Mouse (Mus musculus) limb, embryonic 14.5 days (tissue): ENCODE measurements around the gene Ube4b. TPM values are rescaled to one million over a fixed set of nuclear protein-coding genes. Genes with fewer than 3 reads are reported as not detected.
A peak's percentile ranks its signal among the peaks of the same experiment; 100 is the strongest.

Experiments used
- ATAC-seq: fragments of 200-750 bp; cut with Nextera tagmentation; 2 replicates; pipeline ENCODE4 v1.8.0; 2017; ENCODE audit warnings: low read depth, moderate number of reproducible peaks, moderate TSS enrichment; ENCODE audit not compliant: low FRiP score
- DNase-seq: peaks from one replicate; pipeline ENCODE4 v3.0.0-alpha.2; 2015; ENCODE audit warnings: low spot score
- H3K27ac ChIP-seq: fragments of 300-500 bp; sonication (generic); replicated peaks from 2 replicates; pipeline ENCODE4 v1.5.1; 2014; ENCODE audit warnings: low read depth, mild to moderate bottlenecking, low read length, moderate library complexity, mixed read lengths
- H3K27me3 ChIP-seq: fragments of 300-500 bp; sonication (generic); 2 replicates; pipeline ENCODE4 v1.6.1; 2014; ENCODE audit warnings: low read length, mixed read lengths; ENCODE audit not compliant: control insufficient read depth, insufficient read depth
- H3K36me3 ChIP-seq: fragments of 300-500 bp; sonication (generic); 2 replicates; pipeline ENCODE4 v1.6.1; 2014; ENCODE audit warnings: mild to moderate bottlenecking, low read length, moderate library complexity, mixed read lengths; ENCODE audit not compliant: control insufficient read depth, insufficient read depth
- H3K4me1 ChIP-seq: fragments of 300-500 bp; sonication (generic); 2 replicates; pipeline ENCODE4 v1.6.1; 2014; ENCODE audit warnings: antibody characterized with exemption, low read length, mixed read lengths; ENCODE audit not compliant: control insufficient read depth, insufficient read depth
- H3K4me2 ChIP-seq: fragments of 300-500 bp; sonication (generic); replicated peaks from 2 replicates; pipeline ENCODE4 v1.6.1; 2014; ENCODE audit warnings: low read depth, mild to moderate bottlenecking, low read length, moderate library complexity; ENCODE audit not compliant: severe bottlenecking
- H3K4me3 ChIP-seq: fragments of 300-500 bp; sonication (generic); replicated peaks from 2 replicates; pipeline ENCODE4 v1.5.1; 2014; ENCODE audit warnings: low read length
- H3K9ac ChIP-seq: fragments of 300-500 bp; sonication (generic); 2 replicates; pipeline ENCODE4 v1.6.1; 2014; ENCODE audit warnings: mild to moderate bottlenecking, low read depth, low read length, moderate library complexity; ENCODE audit not compliant: severe bottlenecking
- H3K9me3 ChIP-seq: fragments of 300-500 bp; sonication (generic); 2 replicates; pipeline ENCODE4 v1.6.1; 2016; ENCODE audit warnings: low read length; ENCODE audit not compliant: control insufficient read depth
- POLR2A ChIP-seq: fragments of 200-500 bp; IDR thresholded peaks from 2 replicates; pipeline ENCODE4 v1.8.0; 2012; ENCODE audit warnings: inconsistent platforms, mild to moderate bottlenecking, moderate library complexity, borderline replicate concordance; ENCODE audit not compliant: insufficient read depth, insufficient read length; ENCODE audit errors: extremely low read depth
- WGBS: fragments of 180-500 bp; shearing (Covaris S2); extraction: QIAGEN DNeasy Blood & Tissue Kit; methylation state at CpG from one replicate; pipeline ENCODE4 v1.1.7; 2014; 5-methylcytosine and 5-hydroxymethylcytosine counted together
- polyA plus RNA-seq, 2 experiments: library from polyadenylated mRNA; depleted of rRNA in 1 of 2; stranded (reverse) in 1 of 2; unstranded in 1 of 2; fragments of >200 nt; fragmentation: Nextera tagmentation in 1 of 2; extraction: Ambion mirVana in 1 of 2; gene quantifications; 2 replicates each; pipeline versions ENCODE4 v1.2.1 to v1.2.3; 2012 to 2014

The Ube4b gene
- polyA plus RNA-seq, 2 experiments, result 39.8 to 82.1 TPM

GRCm38 (mm10) chr4:149416417-149416816 lies 10.1 kb downstream of the Ube4b start:
- H3K9ac ChIP-seq, result no peak overlapping the region
- ATAC-seq (no peak), DNase-seq (no peak)
- H3K27me3 ChIP-seq, result no peaks in the 10 kb centered on the region
- H3K36me3 ChIP-seq, result peaks cover 2% of the 10 kb centered on the region; the same call in 1 of the 2 replicates
- peak overlapping the region; percentile 23; the same call in 1 of the 2 replicates for H3K4me2 ChIP-seq
- H3K4me1 ChIP-seq, result peaks cover 32% of the 10 kb centered on the region
- H3K9me3 ChIP-seq, result no peaks in the 10 kb centered on the region
- 45% methylated on average over 10 of the region's 10 CpGs for WGBS
- H3K27ac ChIP-seq, result peak overlapping the region; percentile 61
- TF ChIP-seq POLR2A, result no peak
- H3K4me3 ChIP-seq, result no peak overlapping the region

DNA sequence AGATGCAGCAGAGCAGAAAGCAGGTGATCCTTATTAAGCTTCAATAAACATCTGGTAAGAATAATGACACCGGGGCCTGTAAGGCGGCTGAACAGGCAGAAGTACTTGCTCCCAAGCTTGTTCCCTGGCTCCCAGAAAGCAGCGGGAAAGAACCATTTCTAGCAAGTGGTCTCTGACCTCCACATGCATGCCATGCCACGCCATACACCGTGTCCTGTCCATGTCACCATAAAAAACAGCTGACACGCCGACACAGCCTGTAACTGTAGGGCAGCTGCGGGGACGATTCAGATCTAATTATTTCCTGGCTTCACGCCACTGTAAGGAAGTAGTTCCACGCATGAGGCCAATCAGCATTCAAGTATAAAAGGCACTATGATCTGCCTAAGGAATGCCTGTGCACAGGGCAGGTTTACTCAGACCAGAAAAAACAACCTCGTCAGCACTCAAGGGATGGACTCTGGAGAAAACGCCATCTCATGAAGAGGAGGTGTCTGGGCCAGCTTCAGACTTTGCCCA lies 10.8 kb downstream of the Ube4b start:
- H3K36me3 ChIP-seq, result peaks cover 2% of the 10 kb centered on the region
- no peaks in the 10 kb centered on the region for H3K27me3 ChIP-seq
- H3K4me1 ChIP-seq, result peaks cover 32% of the 10 kb centered on the region
- 10% methylated on average over 13 of the region's 13 CpGs for WGBS
- DNase-seq (peak; percentile 57), ATAC-seq (peak; percentile 61)
- no peak overlapping the region for H3K9ac ChIP-seq
- no peak for TF ChIP-seq POLR2A
- H3K4me2 ChIP-seq, result peak overlapping the region; percentile 23
- peak overlapping the region; percentile 61 for H3K27ac ChIP-seq
- no peaks in the 10 kb centered on the region for H3K9me3 ChIP-seq
- no peak overlapping the region for H3K4me3 ChIP-seq

DNA sequence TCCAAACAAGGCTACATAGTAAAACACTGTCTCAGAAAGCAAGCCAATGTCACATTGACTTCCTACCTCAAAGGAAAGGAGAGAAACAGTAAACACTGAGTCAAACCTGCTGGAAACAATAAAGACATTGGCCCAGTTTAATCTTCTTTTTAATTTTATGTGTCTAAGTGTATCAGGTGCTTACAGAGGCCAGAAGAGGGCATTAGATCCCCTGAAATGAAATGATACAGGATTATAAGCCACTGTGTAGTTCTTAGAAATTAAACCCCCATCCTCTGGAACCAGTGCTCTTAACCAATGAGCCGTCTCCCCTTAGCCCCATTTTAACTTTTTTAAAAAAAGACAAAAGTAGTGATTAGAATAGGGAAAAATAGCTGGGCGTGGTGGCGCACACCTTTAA lies 12.3 kb downstream of the Ube4b start:
- ATAC-seq, result no peak
- no peak overlapping the region for H3K4me3 ChIP-seq
- WGBS, result 90% methylated on average over 3 of the region's 3 CpGs

DNA sequence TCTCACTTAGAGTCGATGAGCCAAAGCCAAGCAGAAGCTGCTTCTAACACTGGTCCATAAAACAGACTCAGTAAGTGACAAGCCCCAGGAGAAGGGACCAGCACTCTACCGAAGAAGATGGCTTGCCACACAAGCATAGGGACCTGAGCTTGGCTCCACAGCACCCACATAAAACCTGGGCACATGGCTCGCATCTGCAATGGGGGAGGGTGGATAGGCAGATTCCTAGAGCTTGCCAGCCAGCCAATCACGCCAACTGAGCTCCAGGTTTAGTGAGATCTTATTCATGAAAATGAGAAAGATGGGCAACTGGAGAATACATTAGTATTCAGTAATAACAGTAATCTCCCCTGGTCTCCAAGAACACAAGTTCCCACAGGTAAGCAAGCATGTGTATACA lies 16.8 kb downstream of the Ube4b start:
- Histone ChIP-seq H3K4me2 (no peak overlapping the region), H3K36me3 (peaks cover 6% of the 10 kb centered on the region), H3K4me3 (no peak overlapping the region), H3K9me3 (no peaks in the 10 kb centered on the region), H3K9ac (no peak overlapping the region), H3K27ac (no peak overlapping the region), H3K27me3 (no peaks in the 10 kb centered on the region), H3K4me1 (peaks cover 4% of the 10 kb centered on the region)
- DNase-seq (no peak), ATAC-seq (no peak)
- TF ChIP-seq POLR2A, result no peak
- WGBS, result 85% methylated on average over 4 of the region's 4 CpGs

More for the DNA sequence above, 12.3 kb downstream of the Ube4b start:
- no peak overlapping the region for H3K27ac ChIP-seq
- H3K36me3 ChIP-seq, result no peaks in the 10 kb centered on the region; the same call in none of the 2 replicates
- H3K4me2 ChIP-seq, result no peak overlapping the region
- peaks cover 32% of the 10 kb centered on the region for H3K4me1 ChIP-seq
- H3K9ac ChIP-seq, result no peak overlapping the region
- no peak for TF ChIP-seq POLR2A
- H3K9me3 ChIP-seq, result no peaks in the 10 kb centered on the region
- DNase-seq, result no peak
- H3K27me3 ChIP-seq, result no peaks in the 10 kb centered on the region

- H3K9me3 ChIP-seq, result no peaks in the 10 kb centered on the region
- DNase-seq (no peak), ATAC-seq (no peak)
- H3K9ac ChIP-seq, result no peak overlapping the region
- peaks cover 15% of the 10 kb centered on the region for H3K4me1 ChIP-seq
- H3K27me3 ChIP-seq, result no peaks in the 10 kb centered on the region
- no peak overlapping the region for H3K4me2 ChIP-seq
- no peak for TF ChIP-seq POLR2A
- H3K36me3 ChIP-seq, result peaks cover 6% of the 10 kb centered on the region
- 96% methylated on average over 6 of the region's 6 CpGs for WGBS
- H3K4me3 ChIP-seq, result no peak overlapping the region
- H3K27ac ChIP-seq, result no peak overlapping the region
Measured at GRCm38 (mm10) chr4:149408331-149408730, 18.2 kb downstream of the Ube4b start.
